Mouse (Mus musculus) layer of hippocampus, postnatal 25 days (tissue): ENCODE data around the gene Cst6. TPM values are rescaled to one million over a fixed set of nuclear protein-coding genes. Genes with fewer than 3 reads are reported as not detected.
A peak's percentile ranks its signal among the peaks of the same experiment; 100 is the strongest.

Experiments used
- DNase-seq, 2 experiments: peaks; one replicate each; pipeline ENCODE4 v3.0.0; 2022; ENCODE audit warnings: mixed read lengths in 2 of 2, low spot score in 1 of 2; ENCODE audit errors: extremely low spot score in 1 of 2
- total RNA-seq, 2 experiments: library from RNA; stranded (reverse); gene quantifications; 2 replicates each; pipeline ENCODE4 v1.2.3; 2021

The Cst6 gene
- total RNA-seq, 2 experiments from 2014 or later = 6.1 to 6.7 TPM

GRCm38 (mm10) chr19:5353609-5354008 lies 4.2 kb upstream of the Cst6 start:
- DNase-seq = no peak

- DNase-seq = peak; percentile 10 to 34
Measured at GRCm38 (mm10) chr19:5348526-5349501, 560 bp downstream of the Cst6 start.

- no peak for DNase-seq
Measured at GRCm38 (mm10) chr19:5348064-5348463, 1.3 kb downstream of the Cst6 start.

GRCm38 (mm10) chr19:5345297-5346131 lies 3.9 kb downstream of the Cst6 start:
- DNase-seq = no peak

- no peak for DNase-seq
Measured at GRCm38 (mm10) chr19:5341360-5341759, 8.0 kb downstream of the Cst6 start.

- DNase-seq = peak; percentile 49 to 87
Measured at GRCm38 (mm10) chr19:5337975-5338374, 11.4 kb downstream of the Cst6 start.

- DNase-seq = no peak
Measured at GRCm38 (mm10) chr19:5335441-5335840, 13.9 kb downstream of the Cst6 start, which contains the start of gene Catsper1. Gene Catsper1 (plus strand): TSS chr19:5335741.

- DNase-seq = no peak
Measured at GRCm38 (mm10) chr19:5334741-5335140, 14.6 kb downstream of the Cst6 start.

GRCm38 (mm10) chr19:5327970-5328369 lies 21.4 kb downstream of the Cst6 start:
- no peak for DNase-seq

- DNase-seq = no peak
Measured at GRCm38 (mm10) chr19:5323801-5324200, 25.6 kb downstream of the Cst6 start.

- DNase-seq = no peak
Measured at GRCm38 (mm10) chr19:5313189-5313588, 36.2 kb downstream of the Cst6 start.

GRCm38 (mm10) chr19:5309025-5309424 lies 40.3 kb downstream of the Cst6 start:
- no peak for DNase-seq

GRCm38 (mm10) chr19:5306968-5307734 lies 42.2 kb downstream of the Cst6 start:
- DNase-seq = no peak

GRCm38 (mm10) chr19:5306279-5306678 lies 43.1 kb downstream of the Cst6 start:
- no peak for DNase-seq

- DNase-seq = peak in 1 of 2 experiments; percentile 56
Measured at GRCm38 (mm10) chr19:5302455-5302854, 46.9 kb downstream of the Cst6 start.

GRCm38 (mm10) chr19:5300588-5300987 lies 48.8 kb downstream of the Cst6 start:
- DNase-seq = no peak

- DNase-seq = peak; percentile 42 to 55
Measured at GRCm38 (mm10) chr19:5297903-5298800, 51.2 kb downstream of the Cst6 start, which contains the start of gene Gal3st3. Gene Gal3st3 (plus strand): TSS chr19:5298331.

GRCm38 (mm10) chr19:5296630-5297029 lies 52.7 kb downstream of the Cst6 start:
- DNase-seq = peak in 1 of 2 experiments; percentile 26

- no peak for DNase-seq
Measured at GRCm38 (mm10) chr19:5295736-5296075, 53.7 kb downstream of the Cst6 start.
